Mouse (Mus musculus) heart, embryonic 14.5 days (tissue): ENCODE results near the gene Sat2. TPM values are rescaled to one million over a fixed set of nuclear protein-coding genes. Genes with fewer than 3 reads are reported as not detected.

ENCODE experiments used
- ATAC-seq: fragments of 200-750 bp; cut with Nextera tagmentation; 2 replicates; pipeline ENCODE4 v1.8.0; 2017; ENCODE audit warnings: low read depth, moderate TSS enrichment; ENCODE audit not compliant: insufficient number of reproducible peaks, insufficient read depth, low FRiP score
- H3K27ac ChIP-seq, 2 experiments: fragments of 200-500 bp in 1 of 2; fragments of 300-500 bp in 1 of 2; sonication (generic) in 1 of 2; replicated peaks in 1 of 2; 2 replicates each; pipeline ENCODE4 v1.5.1; 2012 to 2014; ENCODE audit warnings: low read depth in 2 of 2, low read length in 2 of 2, control low read depth in 1 of 2, mild to moderate bottlenecking in 1 of 2, mixed read lengths in 1 of 2; ENCODE audit not compliant: control insufficient read depth in 1 of 2, insufficient read depth in 1 of 2
- H3K27me3 ChIP-seq: fragments of 300-500 bp; sonication (generic); 2 replicates; pipeline ENCODE4 v1.6.1; 2014; ENCODE audit warnings: mild to moderate bottlenecking, low read length, control low read depth; ENCODE audit not compliant: control insufficient read depth, insufficient read depth
- H3K36me3 ChIP-seq: fragments of 300-500 bp; sonication (generic); 2 replicates; pipeline ENCODE4 v1.6.1; 2014; ENCODE audit warnings: mild to moderate bottlenecking, control low read depth, low read length, mixed read lengths; ENCODE audit not compliant: control insufficient read depth, insufficient read depth
- H3K4me1 ChIP-seq, 2 experiments: fragments of 200-500 bp in 1 of 2; fragments of 300-500 bp in 1 of 2; sonication (generic) in 1 of 2; 2 replicates each; pipeline ENCODE4 v1.6.1; 2012 to 2014; ENCODE audit warnings: low read length in 2 of 2, control low read depth in 1 of 2, mixed read lengths in 1 of 2; ENCODE audit not compliant: control insufficient read depth in 2 of 2, insufficient read depth in 2 of 2
- H3K4me2 ChIP-seq: fragments of 300-500 bp; sonication (generic); 2 replicates; pipeline ENCODE4 v1.6.1; 2014; ENCODE audit warnings: mild to moderate bottlenecking, low read length
- H3K4me3 ChIP-seq, 2 experiments: fragments of 200-500 bp in 1 of 2; fragments of 300-500 bp in 1 of 2; sonication (generic) in 1 of 2; 2 replicates each; pipeline ENCODE4 v1.5.1; 2012 to 2014; ENCODE audit warnings: low read length in 2 of 2, mild to moderate bottlenecking in 2 of 2, control low read depth in 1 of 2, low read depth in 1 of 2, moderate library complexity in 1 of 2; ENCODE audit not compliant: control insufficient read depth in 1 of 2, insufficient read depth in 1 of 2
- H3K9ac ChIP-seq: fragments of 300-500 bp; sonication (generic); 2 replicates; pipeline ENCODE4 v1.6.1; 2014; ENCODE audit warnings: mild to moderate bottlenecking, low read length
- H3K9me3 ChIP-seq: fragments of 300-500 bp; sonication (generic); 2 replicates; pipeline ENCODE4 v1.6.1; 2016; ENCODE audit warnings: low read length, control low read depth; ENCODE audit not compliant: control insufficient read depth
- WGBS: fragments of 180-500 bp; shearing (Covaris S2); extraction: QIAGEN DNeasy Blood & Tissue Kit; methylation state at CpG from one replicate; pipeline ENCODE4 v1.1.7; 2014; 5-methylcytosine and 5-hydroxymethylcytosine counted together
- polyA plus RNA-seq: library from polyadenylated mRNA; unstranded; fragments of >200 nt; fragmentation: Nextera tagmentation; extraction: Ambion mirVana; gene quantifications from 2 replicates; pipeline ENCODE4 v1.2.1, GENCODE M21; 2014

Gene Sat2
- polyA plus RNA-seq, 1 experiment from 2014 or later = 17.9 TPM

- H3K4me1 ChIP-seq = peaks cover 42 to 52% of the 10 kb centered on the region in 2 experiments
These were observed 18.3 kb upstream of the Sat2 start for GRCm38 (mm10) chr11:69603516-69603915.

GRCm38 (mm10) chr11:69604347-69604746 is 17.5 kb upstream of the Sat2 start:
- Histone ChIP-seq H3K9me3 (no peaks in the 10 kb centered on the region), H3K4me3 (peak overlapping the region; percentile 58 to 59; a peak in 3 of 4 replicates), H3K4me1 (peaks cover 39 to 49% of the 10 kb centered on the region in 2 experiments), H3K27me3 (no peaks in the 10 kb centered on the region), H3K36me3 (0 out of 2 replicates have a peak, but pooled peaks cover 4% of the 10 kb centered on the region), H3K9ac (peak overlapping the region; percentile 83), H3K27ac (peak overlapping the region in 1 of 2 experiments; percentile 76; a peak in 2 of 4 replicates), H3K4me2 (peak overlapping the region; percentile 88)
- no peak for ATAC-seq
- WGBS = 54% methylated on average over 3 of the region's 3 CpGs

More at GRCm38 (mm10) chr11:69603516-69603915, 18.3 kb upstream of the Sat2 start:
- H3K36me3 ChIP-seq = 0 out of 2 replicates have a peak, but pooled peaks cover 4% of the 10 kb centered on the region
- 62% methylated on average over 8 of the region's 8 CpGs for WGBS
- no peak overlapping the region for H3K9ac ChIP-seq
- H3K9me3 ChIP-seq = no peaks in the 10 kb centered on the region
- no peaks in the 10 kb centered on the region for H3K27me3 ChIP-seq
- H3K4me3 ChIP-seq = no peak overlapping the region
- H3K4me2 ChIP-seq = peak overlapping the region; percentile 88; the same call in 1 of the 2 replicates
- H3K27ac ChIP-seq = peak overlapping the region in 1 of 2 experiments; percentile 76; a peak in 2 of 4 replicates
- no peak for ATAC-seq

- H3K36me3 ChIP-seq = 0 out of 2 replicates have a peak, but pooled peaks cover 4% of the 10 kb centered on the region
- peak; percentile 29; the same call in 1 of the 2 replicates for ATAC-seq
- H3K9me3 ChIP-seq = no peaks in the 10 kb centered on the region
- peak overlapping the region; percentile 83 for H3K9ac ChIP-seq
- H3K4me1 ChIP-seq = peaks cover 34 to 43% of the 10 kb centered on the region in 2 experiments
- peak overlapping the region; percentile 42 to 76 for H3K27ac ChIP-seq
- peak overlapping the region; percentile 58 to 59 for H3K4me3 ChIP-seq
- WGBS = under 1% methylated on average over 68 of the region's 73 CpGs
- H3K27me3 ChIP-seq = no peaks in the 10 kb centered on the region
- peak overlapping the region; percentile 88 for H3K4me2 ChIP-seq
These were observed 16.8 kb upstream of the Sat2 start for GRCm38 (mm10) chr11:69604795-69605664.

GRCm38 (mm10) chr11:69605726-69606490 is 15.9 kb upstream of the Sat2 start, which contains the start of gene Atp1b2:
Atp1b2 (minus strand) TSS chr11:69605942.
- Histone ChIP-seq H3K4me1 (peaks cover 25 to 34% of the 10 kb centered on the region in 2 experiments), H3K9ac (peak within 1 kb of the TSS; percentile 83), H3K27me3 (no peaks in the 10 kb centered on the region), H3K4me3 (peak within 1 kb of the TSS; percentile 58 to 59), H3K36me3 (0 out of 2 replicates have a peak, but pooled peaks cover 4% of the 10 kb centered on the region), H3K27ac (peak within 1 kb of the TSS; percentile 42 to 76), H3K4me2 (peak within 1 kb of the TSS; percentile 88), H3K9me3 (no peaks in the 10 kb centered on the region)
- 3% methylated on average over 31 of the region's 32 CpGs for WGBS
- ATAC-seq = peak; percentile 84

GRCm38 (mm10) chr11:69606491-69606795 is 15.4 kb upstream of the Sat2 start:
- Histone ChIP-seq H3K9me3 (no peaks in the 10 kb centered on the region), H3K27ac (0 out of 4 replicates have a peak overlapping the region, but pooled peaks of 1 of the 2 experiments have one; percentile 6), H3K4me3 (peak overlapping the region; percentile 38 to 58), H3K36me3 (no peaks in the 10 kb centered on the region), H3K27me3 (no peaks in the 10 kb centered on the region), H3K4me2 (peak overlapping the region; percentile 88), H3K4me1 (peaks cover 21 to 28% of the 10 kb centered on the region in 2 experiments), H3K9ac (peak overlapping the region; percentile 83)
- no peak for ATAC-seq
- WGBS = 62% methylated on average over 2 of the region's 2 CpGs

GRCm38 (mm10) chr11:69606832-69607231 is 15.0 kb upstream of the Sat2 start:
- H3K27ac ChIP-seq = no peak overlapping the region
- no peak for ATAC-seq
- 75% methylated on average over 2 of the region's 2 CpGs for WGBS

GRCm38 (mm10) chr11:69608525-69608924 is 13.3 kb upstream of the Sat2 start:
- no peaks in the 10 kb centered on the region for H3K27me3 ChIP-seq

More at GRCm38 (mm10) chr11:69606832-69607231, 15.0 kb upstream of the Sat2 start:
- Histone ChIP-seq H3K9ac (no peak overlapping the region), H3K27me3 (no peaks in the 10 kb centered on the region), H3K4me2 (no peak overlapping the region), H3K9me3 (no peaks in the 10 kb centered on the region), H3K4me1 (peaks cover 18 to 25% of the 10 kb centered on the region in 2 experiments), H3K36me3 (no peaks in the 10 kb centered on the region), H3K4me3 (no peak overlapping the region)

More at GRCm38 (mm10) chr11:69608525-69608924, 13.3 kb upstream of the Sat2 start:
- Histone ChIP-seq H3K36me3 (no peaks in the 10 kb centered on the region), H3K9ac (no peak overlapping the region), H3K4me2 (no peak overlapping the region), H3K4me3 (no peak overlapping the region), H3K27ac (no peak overlapping the region), H3K9me3 (no peaks in the 10 kb centered on the region), H3K4me1 (peaks cover 13 to 15% of the 10 kb centered on the region in 2 experiments)
- WGBS = 87% methylated on average over 3 of the region's 3 CpGs
- ATAC-seq = no peak
